Mouse (Mus musculus) stomach, postnatal 0 days (tissue): ENCODE measurements around the gene AI467606. TPM values are rescaled to one million over a fixed set of nuclear protein-coding genes. Genes with fewer than 3 reads are reported as not detected.
"Not testable (repeated sequence)": the region's sequence is repeated elsewhere in the genome, so short reads cannot be mapped to it uniquely, and the experiment has no call there.

Experiments used
- ATAC-seq: fragments of 200-750 bp; cut with Nextera tagmentation; 2 replicates; pipeline ENCODE4 v1.8.0; 2017; ENCODE audit not compliant: low FRiP score, low TSS enrichment
- DNase-seq: peaks from one replicate; pipeline ENCODE4 v3.0.0-alpha.2; 2016; ENCODE audit warnings: low spot score
- H3K27ac ChIP-seq: fragments of 300-500 bp; sonication (generic); replicated peaks from 2 replicates; pipeline ENCODE4 v1.5.1; 2014; ENCODE audit warnings: mild to moderate bottlenecking, control low read depth
- H3K27me3 ChIP-seq: fragments of 300-500 bp; sonication (generic); 2 replicates; pipeline ENCODE4 v1.6.1; 2014; ENCODE audit warnings: low read length; ENCODE audit not compliant: control insufficient read depth, insufficient read depth
- H3K36me3 ChIP-seq: fragments of 300-500 bp; sonication (generic); 2 replicates; pipeline ENCODE4 v1.6.1; 2014; ENCODE audit warnings: low read length, mixed read lengths; ENCODE audit not compliant: control insufficient read depth, insufficient read depth
- H3K4me1 ChIP-seq: fragments of 300-500 bp; sonication (generic); replicated peaks from 2 replicates; pipeline ENCODE4 v1.6.1; 2014; ENCODE audit warnings: antibody characterized with exemption; ENCODE audit not compliant: control insufficient read depth, insufficient read depth
- H3K4me2 ChIP-seq: fragments of 300-500 bp; sonication (generic); replicated peaks from 2 replicates; pipeline ENCODE4 v1.6.1; 2014; ENCODE audit warnings: low read depth, mild to moderate bottlenecking, control low read depth, moderate library complexity
- H3K4me3 ChIP-seq: fragments of 300-500 bp; sonication (generic); 2 replicates; pipeline ENCODE4 v1.5.1; 2014; ENCODE audit warnings: low read depth, low read length, control low read depth
- H3K9ac ChIP-seq: fragments of 300-500 bp; sonication (generic); 2 replicates; pipeline ENCODE4 v1.6.1; 2014; ENCODE audit warnings: mild to moderate bottlenecking, low read length, control low read depth, mixed read lengths
- H3K9me3 ChIP-seq: fragments of 300-500 bp; sonication (generic); 2 replicates; pipeline ENCODE4 v1.6.1; 2016; ENCODE audit warnings: low read length; ENCODE audit not compliant: control insufficient read depth
- CTCF ChIP-seq: IDR thresholded peaks from 2 replicates; pipeline ENCODE4 v1.5.1; 2016; ENCODE audit warnings: antibody characterized with exemption, low read depth, mild to moderate bottlenecking, moderate library complexity
- EP300 ChIP-seq: optimal IDR thresholded peaks from 2 replicates; pipeline ENCODE3; 2016; ENCODE audit warnings: antibody characterized with exemption
- WGBS: fragments of 180-500 bp; shearing (Covaris S2); extraction: QIAGEN DNeasy Blood & Tissue Kit; methylation state at CpG from one replicate; pipeline ENCODE4 v1.1.7; 2014; 5-methylcytosine and 5-hydroxymethylcytosine counted together
- polyA plus RNA-seq: library from polyadenylated mRNA; unstranded; fragments of >200 nt; fragmentation: Nextera tagmentation; extraction: Ambion mirVana; gene quantifications from 2 replicates; pipeline ENCODE4 v1.2.1, GENCODE M21; 2015

The AI467606 gene
- polyA plus RNA-seq, 1 experiment from 2014 or later, result 4.0 TPM

GRCm38 (mm10) chr7:127082995-127083394 is 8.2 kb upstream of the AI467606 start:
- no peak for DNase-seq
- Histone ChIP-seq H3K36me3 (no peaks in the 10 kb centered on the region), H3K27me3 (no peaks in the 10 kb centered on the region), H3K4me3 (no peak overlapping the region), H3K4me2 (no peak overlapping the region), H3K27ac (no peak overlapping the region), H3K9me3 (no peaks in the 10 kb centered on the region), H3K4me1 (no peaks in the 10 kb centered on the region), H3K9ac (no peak overlapping the region)
- TF ChIP-seq CTCF (no peak), EP300 (no peak)
- no peak for ATAC-seq
- 57% methylated on average over 2 of the region's 2 CpGs for WGBS

GRCm38 (mm10) chr7:127083689-127084088 is 7.5 kb upstream of the AI467606 start:
- ATAC-seq (no peak), DNase-seq (no peak)
- Histone ChIP-seq H3K27me3 (no peaks in the 10 kb centered on the region), H3K4me3 (no peak overlapping the region), H3K27ac (no peak overlapping the region), H3K4me2 (no peak overlapping the region), H3K36me3 (no peaks in the 10 kb centered on the region), H3K9ac (no peak overlapping the region), H3K9me3 (no peaks in the 10 kb centered on the region), H3K4me1 (no peaks in the 10 kb centered on the region)
- TF ChIP-seq EP300 (no peak), CTCF (no peak)
- WGBS, result 58% methylated on average over 4 of the region's 4 CpGs

- H3K9me3 ChIP-seq, result no peaks in the 10 kb centered on the region
- H3K4me2 ChIP-seq, result no peak overlapping the region
- TF ChIP-seq EP300 (no peak), CTCF (no peak)
- WGBS, result 71% methylated on average over 2 of the region's 2 CpGs
- H3K27ac ChIP-seq, result no peak overlapping the region
- no peak overlapping the region for H3K4me3 ChIP-seq
- H3K4me1 ChIP-seq, result no peaks in the 10 kb centered on the region
- DNase-seq, result no peak
- no peaks in the 10 kb centered on the region for H3K27me3 ChIP-seq
- no peaks in the 10 kb centered on the region for H3K36me3 ChIP-seq
- H3K9ac ChIP-seq, result no peak overlapping the region
- 0 out of 2 replicates have a peak, but pooled peaks have one; percentile 61 for ATAC-seq
These were observed 6.4 kb upstream of the AI467606 start for GRCm38 (mm10) chr7:127084794-127085193.

- DNase-seq, H3K27me3 ChIP-seq, H3K9me3 ChIP-seq, H3K4me3 ChIP-seq, H3K27ac ChIP-seq, H3K9ac ChIP-seq, H3K4me1 ChIP-seq, H3K4me2 ChIP-seq, H3K36me3 ChIP-seq, ATAC-seq: not testable (repeated sequence)
- 32% methylated on average over 6 of the region's 6 CpGs for WGBS
These were observed 5.4 kb upstream of the AI467606 start for GRCm38 (mm10) chr7:127085751-127086150.

- not testable (repeated sequence) for H3K27ac ChIP-seq, H3K9ac ChIP-seq, ATAC-seq, H3K36me3 ChIP-seq, H3K9me3 ChIP-seq, H3K4me2 ChIP-seq, H3K27me3 ChIP-seq, DNase-seq, H3K4me1 ChIP-seq, H3K4me3 ChIP-seq
- WGBS, result 78% methylated on average over 6 of the region's 6 CpGs
These were observed 3.7 kb upstream of the AI467606 start, which contains the start of gene Zg16 for GRCm38 (mm10) chr7:127087278-127088010. TSS of gene Zg16 (minus strand) at chr7:127087328.

GRCm38 (mm10) chr7:127088083-127088482 is 3.1 kb upstream of the AI467606 start:
- TF ChIP-seq EP300 (no peak), CTCF (no peak)
- Histone ChIP-seq H3K4me1 (no peaks in the 10 kb centered on the region), H3K36me3 (no peaks in the 10 kb centered on the region), H3K4me2 (no peak overlapping the region), H3K27ac (no peak overlapping the region), H3K4me3 (no peak overlapping the region), H3K9ac (no peak overlapping the region), H3K27me3 (no peaks in the 10 kb centered on the region), H3K9me3 (no peaks in the 10 kb centered on the region)
- no peak for DNase-seq
- no peak for ATAC-seq
- 79% methylated on average over 3 of the region's 3 CpGs for WGBS
